Comparison of ENCODE assay signal across 9 mouse cellular contexts in the genomic region with DNA sequence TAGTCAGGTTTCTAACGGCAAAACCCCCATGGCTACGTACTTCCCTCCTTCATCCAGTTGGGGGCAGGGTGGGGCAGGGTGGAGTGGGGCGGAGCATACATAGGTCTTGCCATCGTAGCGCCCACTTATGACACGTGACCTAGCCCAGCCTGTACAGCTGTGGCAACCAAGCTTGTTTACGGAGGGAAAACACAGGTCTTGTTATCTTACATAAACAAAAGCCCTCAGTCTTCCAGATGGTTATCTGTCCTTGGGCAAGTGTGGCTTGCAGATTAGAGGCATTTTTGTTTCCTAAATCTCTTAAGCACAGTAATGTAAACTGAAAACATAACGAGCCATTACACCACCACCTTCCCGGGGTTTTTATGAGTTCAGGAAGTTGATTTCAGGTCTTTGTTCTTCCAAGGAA. TPM values are rescaled to one million over a fixed set of nuclear protein-coding genes. Genes with fewer than 3 reads are reported as not detected.
A peak's percentile ranks its signal among the peaks of the same experiment; 100 is the strongest.
DNase-seq lines count a peak whose midpoint lies in the region; ATAC-seq and TF ChIP-seq lines count a peak whose summit lies in the region.
"Had no signal": no experiment of that assay in that cellular context is flagged by ENCODE, and none has a peak within 500 bp of the region (broad histone marks: within the 10 kb centered on the region; RNA-seq: fewer than 3 reads in every experiment).

No protein-coding gene starts in this region.

- peak; percentile 92 for DNase-seq in CD4-positive helper T cell, adult 2 months (ENCODE audit: low read depth, low spot score)
- peak; percentile 54 for DNase-seq in NIH3T3 (ENCODE audit: low read depth)
- DNase-seq in frontal cortex, postnatal 14 days (ENCODE audit: low spot score in 2 of 2), result no peak
- DNase-seq in adrenal gland, adult (ENCODE audit: inconsistent age in 2 of 2, low spot score in 1 of 2), result no peak
- no peak for DNase-seq in hindbrain, postnatal 0 days (ENCODE audit: low spot score)
- no peak for DNase-seq in gastrocnemius, postnatal 36 days

- no peak for TF ChIP-seq CTCF in hindbrain, postnatal 0 days (IDR thresholded peaks at IDR 0.05; ENCODE audit: low read depth)

- no peak overlapping the region for H3K4me2 ChIP-seq in intestine, embryonic 16.5 days (ENCODE audit: low read depth, low read length)
- no peak overlapping the region for H3K4me2 ChIP-seq in hindbrain, postnatal 0 days (ENCODE audit: low read depth, low read length)

- H3K36me3 ChIP-seq in intestine, embryonic 16.5 days (ENCODE audit: control insufficient read depth, insufficient read depth, low read length), result no peaks in the 10 kb centered on the region
- H3K36me3 ChIP-seq in hindbrain, postnatal 0 days (ENCODE audit: insufficient read depth, low read length), result no peaks in the 10 kb centered on the region

- H3K4me3 ChIP-seq in intestine, embryonic 16.5 days (ENCODE audit: low read length), result 0 out of 2 replicates have a peak overlapping the region, but pooled peaks have one; percentile 12
- no peak overlapping the region for H3K4me3 ChIP-seq in hindbrain, postnatal 0 days (ENCODE audit: low read length)

- intact Hi-C loops in gastrocnemius, postnatal 36 days (cut with DNase I), result no loop called here

- WGBS in intestine, embryonic 16.5 days, result 41% methylated on average over 9 of the region's 9 CpGs
- 79% methylated on average over 9 of the region's 9 CpGs for WGBS in hindbrain, postnatal 0 days

- peak; percentile 63; the same call in 1 of the 2 replicates for ATAC-seq in intestine, embryonic 16.5 days
- ATAC-seq in megakaryocyte progenitor cell, adult 5-6 weeks (replicated peaks; ENCODE audit: poor library complexity), result peak; percentile 99
- ATAC-seq in hindbrain, postnatal 0 days, result no peak

- H3K27ac ChIP-seq in intestine, embryonic 16.5 days (ENCODE audit: low read length), result no peak overlapping the region
- no peak overlapping the region for H3K27ac ChIP-seq in hindbrain, postnatal 0 days

- H3K9ac ChIP-seq in intestine, embryonic 16.5 days (ENCODE audit: low read depth, low read length), result no peak overlapping the region
- no peak overlapping the region for H3K9ac ChIP-seq in hindbrain, postnatal 0 days (replicated peaks; ENCODE audit: low read length)

- H3K27me3 ChIP-seq in intestine, embryonic 16.5 days (replicated peaks; ENCODE audit: control insufficient read depth, insufficient read depth, low read length), result no peaks in the 10 kb centered on the region
- H3K27me3 ChIP-seq in hindbrain, postnatal 0 days (ENCODE audit: insufficient read depth, low read length), result no peaks in the 10 kb centered on the region

- no peaks in the 10 kb centered on the region for H3K4me1 ChIP-seq in intestine, embryonic 16.5 days (ENCODE audit: control insufficient read depth, insufficient read depth, low read length)
- no peaks in the 10 kb centered on the region for H3K4me1 ChIP-seq in hindbrain, postnatal 0 days (ENCODE audit: insufficient read depth, low read length)

- H3K9me3 ChIP-seq in intestine, embryonic 16.5 days (ENCODE audit: control insufficient read depth, low read length), result no peaks in the 10 kb centered on the region
- no peaks in the 10 kb centered on the region for H3K9me3 ChIP-seq in hindbrain, postnatal 0 days (ENCODE audit: low read length)

RNA-seq across cellular contexts. Expression of a gene that starts 7.4 kb away (rescaled TPM):
- polyA plus RNA-seq in intestine, embryonic 16.5 days (2015; fragmentation: Nextera tagmentation; extraction: Ambion mirVana), result 0.07 TPM in 1 of 2 replicates, not detected in the other
- total RNA-seq in megakaryocyte progenitor cell, adult 5-6 weeks (2015), result not detected in 2 replicates
- not detected in 2 replicates for total RNA-seq in megakaryocyte progenitor cell, adult 5-6 weeks (2017)
- not detected in 2 replicates for total RNA-seq in hindbrain, postnatal 0 days (2014; rRNA removed)
- not detected in 2 replicates for polyA plus RNA-seq in hindbrain, postnatal 0 days (2015; fragmentation: Nextera tagmentation; extraction: Ambion mirVana)
- not detected for total RNA-seq in gastrocnemius, postnatal 36 days (2021)
- total RNA-seq: left cerebral cortex, postnatal 10 days had no signal

RNA-seq across cellular contexts. Expression of a gene that starts 45.1 kb away (rescaled TPM):
- 20.6 and 20.8 TPM in 2 replicates for polyA plus RNA-seq in intestine, embryonic 16.5 days (2015; fragmentation: Nextera tagmentation; extraction: Ambion mirVana)
- 0.10 and 1.1 TPM in 2 replicates for total RNA-seq in megakaryocyte progenitor cell, adult 5-6 weeks (2015)
- not detected in 2 replicates for total RNA-seq in megakaryocyte progenitor cell, adult 5-6 weeks (2017)
- 36.6 and 38.3 TPM in 2 replicates for total RNA-seq in hindbrain, postnatal 0 days (2014; rRNA removed)
- 41.9 and 50.2 TPM in 2 replicates for polyA plus RNA-seq in hindbrain, postnatal 0 days (2015; fragmentation: Nextera tagmentation; extraction: Ambion mirVana)
- total RNA-seq in gastrocnemius, postnatal 36 days (2021), result 10 to 100 TPM; 11.4 to 12.7 TPM

Comparison
In these comparisons a context has a peak if more than half of its experiments do, and no peak if none do; other contexts are left out.
1. DNase-seq: peak in CD4-positive helper T cell, adult 2 months (single experiment) and NIH3T3 (single experiment); none in frontal cortex, postnatal 14 days (0 of 2), adrenal gland, adult (0 of 2), hindbrain, postnatal 0 days (single experiment) and gastrocnemius, postnatal 36 days (0 of 2).
2. RNA of a gene that starts 45.1 kb away (total RNA-seq): 36.6 to 38.3 TPM in hindbrain, postnatal 0 days and 11.4 to 12.7 TPM in gastrocnemius, postnatal 36 days; 0.10 to 1.1 TPM in megakaryocyte progenitor cell, adult 5-6 weeks; every median in the first group is over 4 times any median in the second.